Mouse (Mus musculus) midbrain, embryonic 16.5 days (tissue): ENCODE data around the gene Cysltr2. TPM values are rescaled to one million over a fixed set of nuclear protein-coding genes. Genes with fewer than 3 reads are reported as not detected.

Source experiments
- ATAC-seq: fragments of 200-750 bp; cut with Nextera tagmentation; 2 replicates; pipeline ENCODE4 v1.8.0; 2017; ENCODE audit warnings: moderate TSS enrichment
- H3K27ac ChIP-seq: fragments of 300-500 bp; sonication (generic); 2 replicates; pipeline ENCODE4 v1.5.1; 2014; ENCODE audit warnings: mild to moderate bottlenecking, low read length, mixed read lengths
- H3K27me3 ChIP-seq: fragments of 300-500 bp; sonication (generic); 2 replicates; pipeline ENCODE4 v1.6.1; 2014; ENCODE audit warnings: low read depth, low read length, mixed read lengths; ENCODE audit not compliant: control insufficient read depth, insufficient read depth
- H3K36me3 ChIP-seq: fragments of 300-500 bp; sonication (generic); 2 replicates; pipeline ENCODE4 v1.6.1; 2014; ENCODE audit warnings: mild to moderate bottlenecking, low read length, moderate library complexity, mixed read lengths; ENCODE audit not compliant: control insufficient read depth, insufficient read depth
- H3K4me1 ChIP-seq: fragments of 300-500 bp; sonication (generic); 2 replicates; pipeline ENCODE4 v1.6.1; 2014; ENCODE audit warnings: mild to moderate bottlenecking, low read length, mixed read lengths; ENCODE audit not compliant: control insufficient read depth, insufficient read depth
- H3K4me2 ChIP-seq: fragments of 300-500 bp; sonication (generic); 2 replicates; pipeline ENCODE4 v1.6.1; 2014; ENCODE audit warnings: mild to moderate bottlenecking, low read length, mixed read lengths
- H3K4me3 ChIP-seq: fragments of 300-500 bp; sonication (generic); 2 replicates; pipeline ENCODE4 v1.5.1; 2014; ENCODE audit warnings: low read depth, mild to moderate bottlenecking, low read length, moderate library complexity, mixed read lengths
- H3K9ac ChIP-seq: fragments of 300-500 bp; sonication (generic); 2 replicates; pipeline ENCODE4 v1.6.1; 2014; ENCODE audit warnings: low read depth, low read length, mixed read lengths
- H3K9me3 ChIP-seq: fragments of 300-500 bp; sonication (generic); replicated peaks from 2 replicates; pipeline ENCODE4 v1.6.1; 2014; ENCODE audit warnings: mild to moderate bottlenecking, low read length, mixed read lengths; ENCODE audit not compliant: control insufficient read depth, poor library complexity, severe bottlenecking
- WGBS: fragments of 180-500 bp; shearing (Covaris S2); extraction: QIAGEN DNeasy Blood & Tissue Kit; methylation state at CpG from one replicate; pipeline ENCODE4 v1.1.7; 2014; 5-methylcytosine and 5-hydroxymethylcytosine counted together
- polyA plus RNA-seq: library from polyadenylated mRNA; unstranded; fragments of >200 nt; fragmentation: Nextera tagmentation; extraction: Ambion mirVana; gene quantifications from 2 replicates; pipeline ENCODE4 v1.2.1, GENCODE M21; 2015

Cysltr2 gene
- polyA plus RNA-seq, 1 experiment from 2014 or later: not detected

- Histone ChIP-seq H3K27me3 (no peaks in the 10 kb centered on the region), H3K36me3 (no peaks in the 10 kb centered on the region), H3K9ac (no peak overlapping the region), H3K4me3 (no peak overlapping the region), H3K4me1 (no peaks in the 10 kb centered on the region), H3K9me3 (no peaks in the 10 kb centered on the region), H3K27ac (no peak overlapping the region), H3K4me2 (no peak overlapping the region)
- no peak for ATAC-seq
- 72% methylated on average over 9 of the region's 9 CpGs for WGBS
These were observed 35.0 kb downstream of the Cysltr2 start for GRCm38 (mm10) chr14:73013723-73014544.

DNA sequence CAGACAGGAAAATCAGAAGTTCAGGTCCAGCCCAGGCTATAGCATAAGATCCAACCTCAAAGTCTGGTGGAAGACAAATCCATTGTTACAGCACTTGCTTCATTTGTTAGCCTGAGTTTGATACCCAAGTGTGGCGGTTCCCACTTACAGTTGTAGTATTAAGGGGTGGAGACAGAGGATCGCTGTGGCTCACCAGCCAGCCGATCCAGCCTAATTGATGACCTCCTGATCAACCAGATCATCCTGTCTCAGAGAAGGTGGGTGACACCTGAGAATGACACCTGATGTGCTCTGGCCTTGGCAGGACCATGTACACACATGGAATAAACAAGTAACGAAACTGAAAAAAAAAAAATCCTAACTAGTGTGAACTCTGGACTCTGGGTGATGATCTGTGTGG, 47.1 kb downstream of the Cysltr2 start:
- H3K36me3 ChIP-seq: no peaks in the 10 kb centered on the region
- H3K4me1 ChIP-seq: peaks cover 3% of the 10 kb centered on the region; the same call in 1 of the 2 replicates
- no peak overlapping the region for H3K4me3 ChIP-seq
- WGBS: 89% methylated on average over 4 of the region's 4 CpGs
- H3K27ac ChIP-seq: no peak overlapping the region
- H3K9me3 ChIP-seq: no peaks in the 10 kb centered on the region
- no peak overlapping the region for H3K4me2 ChIP-seq
- ATAC-seq: no peak
- H3K27me3 ChIP-seq: no peaks in the 10 kb centered on the region
- H3K9ac ChIP-seq: no peak overlapping the region

- no peak for ATAC-seq
- H3K4me3 ChIP-seq: no peak overlapping the region
- no peak overlapping the region for H3K4me2 ChIP-seq
- no peaks in the 10 kb centered on the region for H3K9me3 ChIP-seq
- 51% methylated on average over 10 of the region's 10 CpGs for WGBS
- H3K27me3 ChIP-seq: no peaks in the 10 kb centered on the region
- no peak overlapping the region for H3K27ac ChIP-seq
- H3K36me3 ChIP-seq: no peaks in the 10 kb centered on the region
- peaks cover 3% of the 10 kb centered on the region; the same call in 1 of the 2 replicates for H3K4me1 ChIP-seq
- H3K9ac ChIP-seq: no peak overlapping the region
These were observed 48.6 kb downstream of the Cysltr2 start for GRCm38 (mm10) chr14:73000325-73000724.

DNA sequence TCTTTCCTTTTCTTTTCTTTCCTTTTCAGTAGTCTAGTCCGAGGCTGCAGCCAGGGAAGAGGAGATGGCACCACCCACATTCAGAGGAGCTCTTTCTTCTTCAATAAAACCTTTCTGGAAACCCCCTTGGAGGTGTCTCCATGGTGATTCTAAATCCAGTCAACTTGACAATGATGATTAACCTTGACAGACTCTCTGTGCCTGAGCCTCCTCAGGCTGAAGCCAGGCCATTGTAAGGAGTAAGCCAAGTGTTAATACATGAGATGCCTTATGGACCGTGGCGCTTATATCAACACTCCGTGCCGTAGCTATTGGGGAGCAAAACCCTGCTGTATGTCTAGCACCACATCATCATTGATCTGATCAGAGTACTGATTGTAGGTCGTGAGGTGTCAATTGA, 50.8 kb downstream of the Cysltr2 start:
- no peak overlapping the region for H3K4me3 ChIP-seq
- ATAC-seq: peak; percentile 39; the same call in 1 of the 2 replicates
- H3K27ac ChIP-seq: no peak overlapping the region
- H3K4me2 ChIP-seq: no peak overlapping the region
- no peaks in the 10 kb centered on the region for H3K36me3 ChIP-seq
- peaks cover 3% of the 10 kb centered on the region; the same call in 1 of the 2 replicates for H3K4me1 ChIP-seq
- WGBS: 16% methylated on average over 6 of the region's 6 CpGs
- no peak overlapping the region for H3K9ac ChIP-seq
- no peaks in the 10 kb centered on the region for H3K27me3 ChIP-seq
- no peaks in the 10 kb centered on the region for H3K9me3 ChIP-seq

DNA sequence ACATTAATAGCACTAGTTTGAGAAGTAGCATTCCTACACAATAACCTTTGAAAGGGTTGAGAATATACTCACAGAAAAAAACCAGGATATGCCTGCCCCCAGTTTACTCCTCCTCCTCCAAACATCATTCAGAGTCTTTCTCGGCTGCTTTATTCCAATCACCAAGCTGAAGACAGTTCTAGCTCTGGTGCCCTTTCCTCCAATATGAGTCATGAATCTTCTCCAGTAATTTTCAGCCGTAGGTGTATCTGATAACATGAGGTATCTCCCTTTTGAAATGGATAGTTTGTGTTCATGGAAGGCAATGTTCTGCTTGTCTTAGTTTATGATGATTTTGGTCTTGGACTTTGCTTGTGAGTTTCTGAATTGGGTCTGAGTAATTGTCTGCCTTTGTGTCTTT, 62.9 kb downstream of the Cysltr2 start:
- ATAC-seq: no peak
- Histone ChIP-seq H3K36me3 (no peaks in the 10 kb centered on the region), H3K9me3 (no peaks in the 10 kb centered on the region), H3K9ac (no peak overlapping the region), H3K27ac (no peak overlapping the region), H3K4me2 (no peak overlapping the region), H3K27me3 (no peaks in the 10 kb centered on the region), H3K4me1 (peaks cover 4% of the 10 kb centered on the region; the same call in 1 of the 2 replicates), H3K4me3 (no peak overlapping the region)
- WGBS: 83% methylated on average over 2 of the region's 2 CpGs

GRCm38 (mm10) chr14:72985113-72985512, 63.8 kb downstream of the Cysltr2 start:
- Histone ChIP-seq H3K27ac (no peak overlapping the region), H3K4me3 (no peak overlapping the region), H3K27me3 (no peaks in the 10 kb centered on the region), H3K4me1 (peaks cover 4% of the 10 kb centered on the region; the same call in 1 of the 2 replicates), H3K36me3 (no peaks in the 10 kb centered on the region), H3K9me3 (no peaks in the 10 kb centered on the region), H3K4me2 (no peak overlapping the region), H3K9ac (no peak overlapping the region)
- no peak for ATAC-seq
- WGBS: 94% methylated on average over 5 of the region's 5 CpGs

- H3K9ac ChIP-seq: peak overlapping the region; percentile 0; the same call in 1 of the 2 replicates
- ATAC-seq: peak; percentile 93
- H3K4me1 ChIP-seq: peaks cover 4% of the 10 kb centered on the region; the same call in 1 of the 2 replicates
- H3K36me3 ChIP-seq: no peaks in the 10 kb centered on the region
- WGBS: 6% methylated on average over 11 of the region's 11 CpGs
- H3K9me3 ChIP-seq: no peaks in the 10 kb centered on the region
- H3K27ac ChIP-seq: peak overlapping the region; percentile 65
- peak overlapping the region; percentile 58 for H3K4me2 ChIP-seq
- peak overlapping the region; percentile 24; the same call in 1 of the 2 replicates for H3K4me3 ChIP-seq
- no peaks in the 10 kb centered on the region for H3K27me3 ChIP-seq
These were observed 65.5 kb downstream of the Cysltr2 start for GRCm38 (mm10) chr14:72983456-72983855.

- H3K4me3 ChIP-seq: peak overlapping the region; percentile 24; the same call in 1 of the 2 replicates
- no peaks in the 10 kb centered on the region for H3K27me3 ChIP-seq
- peak overlapping the region; percentile 65; the same call in 1 of the 2 replicates for H3K27ac ChIP-seq
- H3K9me3 ChIP-seq: no peaks in the 10 kb centered on the region
- no peaks in the 10 kb centered on the region for H3K36me3 ChIP-seq
- H3K4me2 ChIP-seq: peak overlapping the region; percentile 58
- H3K9ac ChIP-seq: peak overlapping the region; percentile 0; the same call in 1 of the 2 replicates
- ATAC-seq: peak; percentile 71
- WGBS: 49% methylated on average over 12 of the region's 12 CpGs
- peaks cover 4% of the 10 kb centered on the region; the same call in 1 of the 2 replicates for H3K4me1 ChIP-seq
These were observed 65.9 kb downstream of the Cysltr2 start for GRCm38 (mm10) chr14:72982981-72983436.

- H3K27me3 ChIP-seq: no peaks in the 10 kb centered on the region
- no peak overlapping the region for H3K4me3 ChIP-seq
- H3K4me1 ChIP-seq: peaks cover 4% of the 10 kb centered on the region; the same call in 1 of the 2 replicates
- no peaks in the 10 kb centered on the region for H3K9me3 ChIP-seq
- no peaks in the 10 kb centered on the region for H3K36me3 ChIP-seq
- no peak overlapping the region for H3K4me2 ChIP-seq
- H3K27ac ChIP-seq: no peak overlapping the region
- no peak for ATAC-seq
- no peak overlapping the region for H3K9ac ChIP-seq
- 75% methylated on average over 3 of the region's 3 CpGs for WGBS
These were observed 68.2 kb downstream of the Cysltr2 start for GRCm38 (mm10) chr14:72980761-72981160.
